Comparison of ENCODE assay signal across 19 mouse cellular contexts in the genomic region with DNA sequence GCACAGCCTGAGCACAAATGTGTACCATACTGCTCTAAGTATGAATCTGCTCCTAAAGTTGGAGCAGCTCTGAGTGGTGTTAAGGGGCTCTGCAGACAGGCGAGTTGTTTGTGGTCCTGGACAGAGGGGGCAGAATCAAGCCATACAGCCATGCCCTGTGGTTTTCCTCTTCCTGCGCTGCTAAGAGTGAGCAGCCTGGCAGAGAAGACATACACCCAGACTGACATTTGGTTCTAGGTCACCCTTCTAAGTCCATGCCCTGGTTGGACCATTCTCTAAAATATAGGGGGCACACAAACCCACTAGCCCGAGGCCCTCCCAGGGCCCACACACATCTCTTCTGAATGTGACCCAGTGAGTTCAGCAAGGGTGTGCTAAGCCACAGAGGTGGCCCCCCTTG. TPM values are rescaled to one million over a fixed set of nuclear protein-coding genes. Genes with fewer than 3 reads are reported as not detected.
DNase-seq lines count a peak whose midpoint lies in the region; ATAC-seq and TF ChIP-seq lines count a peak whose summit lies in the region.
"Had no signal": no experiment of that assay in that cellular context is flagged by ENCODE, and none has a peak within 500 bp of the region (broad histone marks: within the 10 kb centered on the region; RNA-seq: fewer than 3 reads in every experiment).

No protein-coding gene starts in this region.

- H3K4me3 ChIP-seq in heart, embryonic 13.5 days = no peak overlapping the region
- no peak overlapping the region for H3K4me3 ChIP-seq in spleen, adult 2 months (ENCODE audit: extremely low read depth, insufficient read depth, insufficient read length)
- H3K4me3 ChIP-seq: embryonic facial prominence, embryonic 10.5 days; forebrain, embryonic 13.5 days; heart, adult 2 months; hindbrain, embryonic 12.5 days had no signal

- no peaks in the 10 kb centered on the region for H3K27me3 ChIP-seq in heart, embryonic 13.5 days (replicated peaks)
- no peaks in the 10 kb centered on the region for H3K27me3 ChIP-seq in spleen, adult 2 months (ENCODE audit: control insufficient read depth, insufficient read depth, low read length)
- H3K27me3 ChIP-seq: forebrain, embryonic 13.5 days; hindbrain, embryonic 12.5 days had no signal

- no peak for DNase-seq in heart, postnatal 36 days
- DNase-seq in spleen, adult 2 months (ENCODE audit: low read depth in 1 of 2, low spot score in 2 of 2) = peak in 1 of 2 experiments; percentile 24
- no peak for DNase-seq in spleen, adult 18-20 months
- peak; percentile 53 for DNase-seq in thymus, postnatal 25 days
- DNase-seq in thymus, postnatal 10 days (ENCODE audit: low spot score in 2 of 2) = no peak
- peak; percentile 45 for DNase-seq in thymus, postnatal 4 days
- DNase-seq in right cerebral cortex, adult 2 months (ENCODE audit: low spot score in 2 of 2) = no peak
- DNase-seq: adrenal gland, postnatal 14 days; cerebellum, adult 11-12 months; cerebellum, adult 9-10 months; cerebellum, postnatal 25 days; forebrain, postnatal 0 days; gastrocnemius, postnatal 14 days; heart, adult 2 months had no signal

- no peak overlapping the region for H3K4me2 ChIP-seq in heart, embryonic 13.5 days
- H3K4me2 ChIP-seq: forebrain, embryonic 13.5 days; heart, embryonic 11.5 days; hindbrain, embryonic 12.5 days had no signal

- H3K9me3 ChIP-seq in heart, embryonic 13.5 days = no peaks in the 10 kb centered on the region
- H3K9me3 ChIP-seq: embryonic facial prominence, embryonic 10.5 days; forebrain, embryonic 13.5 days; hindbrain, embryonic 12.5 days had no signal

- no peak overlapping the region for H3K9ac ChIP-seq in heart, embryonic 13.5 days
- H3K9ac ChIP-seq: forebrain, embryonic 13.5 days; forebrain, postnatal 0 days; hindbrain, embryonic 12.5 days had no signal

- H3K36me3 ChIP-seq in heart, embryonic 13.5 days = peaks cover 50% of the 10 kb centered on the region
- peaks cover 20% of the 10 kb centered on the region for H3K36me3 ChIP-seq in spleen, adult 2 months (ENCODE audit: control insufficient read depth, insufficient read depth, low read length)

- H3K27ac ChIP-seq in heart, embryonic 13.5 days (replicated peaks) = no peak overlapping the region
- H3K27ac ChIP-seq in spleen, adult 2 months (ENCODE audit: insufficient read depth, low read length) = peak overlapping the region; percentile 11; the same call in 1 of the 2 replicates
- H3K27ac ChIP-seq: embryonic facial prominence, embryonic 10.5 days; forebrain, embryonic 13.5 days; heart, adult 2 months; hindbrain, embryonic 12.5 days had no signal

- 0 out of 2 replicates have a peak, but pooled peaks have one; percentile 12 for ATAC-seq in heart, embryonic 13.5 days (ENCODE audit: extremely low read depth, insufficient number of reproducible peaks, low FRiP score, low TSS enrichment)
- ATAC-seq: forebrain, embryonic 13.5 days; forebrain, postnatal 0 days had no signal

- WGBS in heart, embryonic 13.5 days = 71% methylated on average over 3 of the region's 3 CpGs
- WGBS in spleen, adult 2 months = 15% methylated on average over 3 of the region's 3 CpGs

- no peak for TF ChIP-seq CTCF in spleen, adult 2 months (IDR thresholded peaks at IDR 0.05; ENCODE audit: extremely low read depth, insufficient read depth, insufficient read length, insufficient replicate concordance)

- no peak for TF ChIP-seq POLR2A in spleen, adult 2 months (IDR thresholded peaks at IDR 0.05; ENCODE audit: low read depth, low read length)

- intact Hi-C loops in heart, postnatal 36 days (cut with DNase I) = loop anchor here (5.0 kb wide), 1 partner anchor 208 kb away; no protein-coding TSS in a partner anchor

- H3K4me1 ChIP-seq in heart, embryonic 13.5 days = peaks cover under 1% of the 10 kb centered on the region; the same call in 1 of the 2 replicates
- peaks cover 9% of the 10 kb centered on the region; the same call in 1 of the 2 replicates for H3K4me1 ChIP-seq in spleen, adult 2 months (ENCODE audit: control insufficient read depth, insufficient read depth, insufficient read length)
- H3K4me1 ChIP-seq: embryonic facial prominence, embryonic 10.5 days; forebrain, embryonic 13.5 days; hindbrain, embryonic 12.5 days had no signal

RNA-seq across cellular contexts. Expression of gene Clk3, which starts 24.1 kb away (rescaled TPM):
- polyA plus RNA-seq in heart, embryonic 13.5 days (2015; fragmentation: Nextera tagmentation; extraction: Ambion mirVana) = 56.1 and 57.1 TPM in 2 replicates
- 10 to 100 TPM; 29.4 to 39.8 TPM for total RNA-seq in heart, postnatal 36 days (2021)
- polyA plus RNA-seq in spleen, adult 2 months (2012; rRNA removed) = 99.1 and 117 TPM in 2 replicates

RNA-seq across cellular contexts. Expression of gene Arid3b, which starts 46.9 kb away (rescaled TPM):
- 11.3 and 12.3 TPM in 2 replicates for polyA plus RNA-seq in heart, embryonic 13.5 days (2015; fragmentation: Nextera tagmentation; extraction: Ambion mirVana)
- 1 to 10 TPM; 3.6 to 4.1 TPM for total RNA-seq in heart, postnatal 36 days (2021)
- polyA plus RNA-seq in spleen, adult 2 months (2012; rRNA removed) = 35.2 and 38.6 TPM in 2 replicates

Comparison
In these comparisons a context has a peak if more than half of its experiments do, and no peak if none do; other contexts are left out.
1. DNase-seq: peak in thymus, postnatal 25 days (single experiment) and thymus, postnatal 4 days (single experiment); none in heart, postnatal 36 days (0 of 2), spleen, adult 18-20 months (0 of 2), thymus, postnatal 10 days (0 of 2) and right cerebral cortex, adult 2 months (0 of 2).